Mouse (Mus musculus): ENCODE results near the gene Olfr624.

DNA sequence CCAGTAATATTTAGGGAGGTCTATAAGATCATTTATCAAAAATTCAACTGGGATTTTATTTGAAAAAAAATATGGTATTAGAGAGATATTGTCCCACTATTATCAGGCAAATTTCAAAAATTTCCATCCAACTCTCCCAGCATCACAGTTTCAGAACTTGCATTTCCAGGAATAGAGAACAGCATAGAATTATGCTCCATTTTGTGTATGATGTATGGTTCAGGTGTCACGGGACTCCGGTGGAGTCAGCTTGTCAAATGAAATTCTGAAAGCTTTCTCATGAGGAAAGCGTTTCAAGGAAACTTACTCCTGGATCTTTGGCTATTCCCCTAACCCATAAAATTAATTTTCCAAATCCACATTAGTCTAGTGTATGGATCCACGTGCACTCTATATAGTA lies 26.9 kb downstream of the Olfr624 start:
- no peak for TF ChIP-seq CTCF (IDR thresholded peaks at IDR 0.05; ENCODE audit: low read depth, low read length)
- no peak for TF ChIP-seq POLR2A (IDR thresholded peaks at IDR 0.05; ENCODE audit: insufficient read depth, low read length)

Data from ES-Bruce4 (cell line).